Mouse (Mus musculus) small intestine, adult 2 months (tissue): ENCODE results near the gene Tmem132d.

Experiments used
- CTCF ChIP-seq: fragments of 200-500 bp; IDR thresholded peaks from 2 replicates; pipeline ENCODE4 v1.5.1; 2012; ENCODE audit warnings: low read depth, mild to moderate bottlenecking, control low read depth, inconsistent platforms, low read length, moderate library complexity, mixed read lengths; ENCODE audit not compliant: insufficient replicate concordance, insufficient read length; ENCODE audit errors: extremely low read depth
- POLR2A ChIP-seq: fragments of 200-500 bp; IDR thresholded peaks from 2 replicates; pipeline ENCODE4 v1.6.1; 2012; ENCODE audit warnings: low read depth, mild to moderate bottlenecking, control low read depth, inconsistent platforms, low read length, moderate library complexity

DNA sequence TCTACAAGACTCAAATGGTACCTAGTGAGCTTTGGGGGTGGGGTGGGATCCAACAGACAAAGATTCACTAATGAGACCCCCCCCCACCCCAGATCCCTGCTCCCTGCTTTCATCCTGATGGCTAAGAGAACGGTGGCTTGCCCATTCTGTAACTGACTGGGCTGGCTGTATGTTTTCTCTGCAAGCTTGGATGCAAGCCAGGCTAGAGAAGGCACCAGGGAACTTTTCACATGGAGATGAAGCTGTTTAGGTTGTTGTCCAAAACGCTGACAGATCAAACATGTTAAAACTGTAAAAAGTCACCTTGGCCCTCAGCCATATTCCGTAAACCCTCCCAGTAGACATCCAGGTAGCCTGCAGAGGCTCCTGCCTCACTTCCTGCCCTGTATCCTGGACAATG is 313.7 kb downstream of the Tmem132d start:
- TF ChIP-seq POLR2A (no peak), CTCF (no peak)
